Mouse (Mus musculus): ENCODE measurements around the gene Pxmp4.

Gene Pxmp4

GRCm38 (mm10) chr2:154613118-154614115 lies 9.9 kb upstream of the Pxmp4 start, which contains the start of the genes Zfp341 and 4930519P11Rik:
TSS of gene Zfp341 (plus strand) at chr2:154613297.
TSS of gene 4930519P11Rik (minus strand) at chr2:154613437.
- peak; percentile 46 for DNase-seq (ENCODE audit: low read depth)

- DNase-seq (ENCODE audit: low read depth) = no peak
Observed at GRCm38 (mm10) chr2:154609050-154609767, 5.7 kb upstream of the Pxmp4 start.

GRCm38 (mm10) chr2:154606965-154607364 lies 3.5 kb upstream of the Pxmp4 start:
- no peak for DNase-seq (ENCODE audit: low read depth)

- DNase-seq (ENCODE audit: low read depth) = no peak
Observed at GRCm38 (mm10) chr2:154604156-154604555, 648 bp upstream of the Pxmp4 start.

GRCm38 (mm10) chr2:154603007-154603637 lies 386 bp downstream of the Pxmp4 start:
- no peak for DNase-seq (ENCODE audit: low read depth)

GRCm38 (mm10) chr2:154601324-154601723 lies 2.2 kb downstream of the Pxmp4 start:
- DNase-seq (ENCODE audit: low read depth) = no peak

GRCm38 (mm10) chr2:154600586-154600985 lies 2.9 kb downstream of the Pxmp4 start:
- DNase-seq (ENCODE audit: low read depth) = no peak

- DNase-seq (ENCODE audit: low read depth) = no peak
Observed at GRCm38 (mm10) chr2:154597399-154597798, 6.1 kb downstream of the Pxmp4 start.

GRCm38 (mm10) chr2:154595775-154596174 lies 7.7 kb downstream of the Pxmp4 start:
- DNase-seq (ENCODE audit: low read depth) = no peak

GRCm38 (mm10) chr2:154593025-154593424 lies 10.5 kb downstream of the Pxmp4 start:
- DNase-seq (ENCODE audit: low read depth) = no peak

GRCm38 (mm10) chr2:154591239-154591638 lies 12.3 kb downstream of the Pxmp4 start:
- DNase-seq (ENCODE audit: low read depth) = no peak

GRCm38 (mm10) chr2:154589051-154589450 lies 14.5 kb downstream of the Pxmp4 start:
- DNase-seq (ENCODE audit: low read depth) = no peak

GRCm38 (mm10) chr2:154586405-154586804 lies 17.1 kb downstream of the Pxmp4 start:
- DNase-seq (ENCODE audit: low read depth) = no peak

- no peak for DNase-seq (ENCODE audit: low read depth)
Observed at GRCm38 (mm10) chr2:154584931-154585601, 18.4 kb downstream of the Pxmp4 start.

- no peak for DNase-seq (ENCODE audit: low read depth)
Observed at GRCm38 (mm10) chr2:154583906-154584872, 19.3 kb downstream of the Pxmp4 start.

- DNase-seq (ENCODE audit: low read depth) = no peak
Observed at GRCm38 (mm10) chr2:154581421-154581820, 22.1 kb downstream of the Pxmp4 start.

GRCm38 (mm10) chr2:154580586-154580985 lies 22.9 kb downstream of the Pxmp4 start:
- peak; percentile 46 for DNase-seq (ENCODE audit: low read depth)

- DNase-seq (ENCODE audit: low read depth) = no peak
Observed at GRCm38 (mm10) chr2:154577744-154578067, 25.8 kb downstream of the Pxmp4 start.

- DNase-seq (ENCODE audit: low read depth) = no peak
Observed at GRCm38 (mm10) chr2:154576876-154577743, 26.4 kb downstream of the Pxmp4 start.

GRCm38 (mm10) chr2:154574271-154574670 lies 29.2 kb downstream of the Pxmp4 start:
- no peak for DNase-seq (ENCODE audit: low read depth)
